Mouse (Mus musculus) left cerebral cortex, postnatal 25 days (tissue): ENCODE results near the gene Ptpa. TPM values are rescaled to one million over a fixed set of nuclear protein-coding genes. Genes with fewer than 3 reads are reported as not detected.
"Not testable (repeated sequence)": the region's sequence is repeated elsewhere in the genome, so short reads cannot be mapped to it uniquely, and the experiment has no call there.

Experiments
- DNase-seq, 2 experiments: peaks; one replicate each; pipeline ENCODE4 v3.0.0; 2022; ENCODE audit warnings: low spot score in 2 of 2, mixed read lengths in 1 of 2
- intact Hi-C: fragments of 180-260 bp; cut with DNase I; formaldehyde crosslinking; loops from one replicate; pipeline ENCODE4 v1.15.1; 2025
- total RNA-seq, 2 experiments: library from RNA; stranded (reverse); gene quantifications; 2 replicates each; pipeline ENCODE4 v1.2.3; 2021

The Ptpa gene
- total RNA-seq, 2 experiments from 2014 or later = 172 to 174 TPM

- no peak for DNase-seq
- intact Hi-C loops = no loop called here
Observed at GRCm38 (mm10) chr2:30399191-30400171, 16.4 kb upstream of the Ptpa start.

GRCm38 (mm10) chr2:30401581-30401980 is 14.3 kb upstream of the Ptpa start:
- no peak for DNase-seq
- intact Hi-C loops = no loop called here

GRCm38 (mm10) chr2:30402351-30402826 is 13.4 kb upstream of the Ptpa start:
- intact Hi-C loops = no loop called here
- DNase-seq = no peak

- no peak for DNase-seq
- intact Hi-C loops = no loop called here
Observed at GRCm38 (mm10) chr2:30402843-30403242, 13.0 kb upstream of the Ptpa start.

- DNase-seq = no peak
- intact Hi-C loops = no loop called here
Observed at GRCm38 (mm10) chr2:30403870-30404269, 12.0 kb upstream of the Ptpa start.

- intact Hi-C loops = no loop called here
- no peak for DNase-seq
Observed at GRCm38 (mm10) chr2:30407221-30407620, 8.6 kb upstream of the Ptpa start.

- no peak for DNase-seq
- intact Hi-C loops = no loop called here
Observed at GRCm38 (mm10) chr2:30407778-30408177, 8.1 kb upstream of the Ptpa start.

GRCm38 (mm10) chr2:30408452-30409100 is 7.3 kb upstream of the Ptpa start:
- DNase-seq = no peak
- intact Hi-C loops = no loop called here

GRCm38 (mm10) chr2:30409454-30410176 is 6.2 kb upstream of the Ptpa start:
- intact Hi-C loops = no loop called here
- DNase-seq = no peak

- DNase-seq = peak; percentile 61 to 86
- intact Hi-C loops = loop anchor here (2.0 kb wide), 1 partner anchor 21 kb away; the partner anchor contains the start of gene Dolpp1
Observed at GRCm38 (mm10) chr2:30413038-30413973, 2.5 kb upstream of the Ptpa start.

GRCm38 (mm10) chr2:30414101-30414500 is 1.7 kb upstream of the Ptpa start:
- no peak for DNase-seq
- intact Hi-C loops = no loop called here

GRCm38 (mm10) chr2:30414681-30415080 is 1.2 kb upstream of the Ptpa start:
- DNase-seq = no peak
- intact Hi-C loops = no loop called here

GRCm38 (mm10) chr2:30415157-30415935 is 493 bp upstream of the Ptpa start, which contains the start of gene Crat:
TSS of gene Crat (minus strand) at chr2:30415813.
- intact Hi-C loops = no loop called here

GRCm38 (mm10) chr2:30416649-30416965 is 768 bp downstream of the Ptpa start:
- intact Hi-C loops = no loop called here
- no peak for DNase-seq

More at GRCm38 (mm10) chr2:30415157-30415935, 493 bp upstream of the Ptpa start, which contains the start of gene Crat:
- peak; percentile 92 to 95 for DNase-seq

- intact Hi-C loops, DNase-seq: not testable (repeated sequence)
Observed at GRCm38 (mm10) chr2:30417154-30417553, 1.3 kb downstream of the Ptpa start.

- intact Hi-C loops = no loop called here
- DNase-seq = no peak
Observed at GRCm38 (mm10) chr2:30417595-30418165, 1.8 kb downstream of the Ptpa start.

- intact Hi-C loops = no loop called here
- no peak for DNase-seq
Observed at GRCm38 (mm10) chr2:30418259-30418658, 2.4 kb downstream of the Ptpa start.

GRCm38 (mm10) chr2:30419112-30419511 is 3.3 kb downstream of the Ptpa start:
- intact Hi-C loops = no loop called here
- DNase-seq = no peak
